Mouse (Mus musculus): ENCODE results near the gene Ints14.

GRCm38 (mm10) chr9:64956337-64956736, 4.4 kb upstream of the Ints14 start:
- TF ChIP-seq CTCF (IDR thresholded peaks at IDR 0.05; ENCODE audit: low read depth): no peak
- no peak for TF ChIP-seq EP300 (IDR thresholded peaks at IDR 0.05; ENCODE audit: low read depth)
